Mouse (Mus musculus) CH12.LX (cell line): ENCODE data around the gene Msi2. TPM values are rescaled to one million over a fixed set of nuclear protein-coding genes. Genes with fewer than 3 reads are reported as not detected.

Experiments
- DNase-seq: peaks from one replicate; pipeline ENCODE4 v3.0.0-alpha.2; 2013; ENCODE audit errors: extremely low read depth
- H3K27ac ChIP-seq: 2 replicates; pipeline ENCODE4 v1.5.1; 2012; ENCODE audit warnings: low read depth, mild to moderate bottlenecking, control low read depth, moderate library complexity; ENCODE audit not compliant: insufficient read depth
- H3K27me3 ChIP-seq: replicated peaks from 2 replicates; pipeline ENCODE3; 2012; ENCODE audit warnings: inconsistent platforms
- H3K36me3 ChIP-seq, 2 experiments: replicated peaks in 1 of 2; 2 replicates each; pipeline versions ENCODE3 to v1.6.1; 2012; ENCODE audit warnings: inconsistent platforms in 1 of 2, low read length in 1 of 2, mild to moderate bottlenecking in 1 of 2, mixed read lengths in 1 of 2, moderate library complexity in 1 of 2; ENCODE audit not compliant: control insufficient read depth in 1 of 2, insufficient read depth in 1 of 2
- H3K4me1 ChIP-seq, 2 experiments: 2 replicates each; pipeline ENCODE4 v1.6.1; 2012; ENCODE audit warnings: inconsistent platforms in 1 of 2, moderate library complexity in 1 of 2; ENCODE audit not compliant: insufficient read depth in 2 of 2, control insufficient read depth in 1 of 2
- H3K4me2 ChIP-seq: 2 replicates; pipeline ENCODE4 v1.6.1; 2012; ENCODE audit warnings: low read depth, mild to moderate bottlenecking, control low read depth; ENCODE audit not compliant: poor library complexity, insufficient read depth, severe bottlenecking
- H3K4me3 ChIP-seq, 3 experiments: fragments of 150-350 bp in 1 of 3; sonication (generic) in 1 of 3; replicated peaks in 1 of 3; 2 replicates each; pipeline versions ENCODE3 to v1.5.1; 2011 to 2012; ENCODE audit warnings: low read depth in 2 of 3, low read length in 2 of 3, mild to moderate bottlenecking in 2 of 3, moderate library complexity in 2 of 3, control low read depth in 1 of 3, improper control_type of control experiment in 1 of 3, inconsistent platforms in 1 of 3, mixed read lengths in 1 of 3; ENCODE audit not compliant: poor library complexity in 1 of 3
- H3K79me2 ChIP-seq: replicated peaks from 2 replicates; pipeline ENCODE4 v1.6.1; 2012; ENCODE audit warnings: mild to moderate bottlenecking, moderate library complexity; ENCODE audit not compliant: control insufficient read depth, poor library complexity, insufficient read depth, severe bottlenecking; ENCODE audit errors: extremely low read depth
- H3K9ac ChIP-seq: 2 replicates; pipeline ENCODE4 v1.6.1; 2012; ENCODE audit warnings: low read depth, mild to moderate bottlenecking, control low read depth, moderate library complexity; ENCODE audit not compliant: insufficient read depth
- H3K9me3 ChIP-seq: replicated peaks from 2 replicates; pipeline ENCODE3; 2012; ENCODE audit warnings: low read length, inconsistent platforms, mixed read lengths
- BHLHE40 ChIP-seq: IDR thresholded peaks from 2 replicates; pipeline ENCODE4 v1.6.1; 2011; ENCODE audit warnings: mild to moderate bottlenecking, low read depth, low read length, improper control_type of control experiment
- CHD1 ChIP-seq: IDR thresholded peaks from 2 replicates; pipeline ENCODE4 v1.6.1; 2012; ENCODE audit warnings: low read depth, low read length, improper control_type of control experiment, inconsistent platforms
- CHD2 ChIP-seq: IDR thresholded peaks from 2 replicates; pipeline ENCODE4 v1.6.1; 2011; ENCODE audit warnings: low read length, improper control_type of control experiment
- CTCF ChIP-seq, 2 experiments: IDR thresholded peaks in 1 of 2; conservative IDR thresholded peaks in 1 of 2; 2 replicates each; pipeline ENCODE4 v1.5.1; 2011 to 2012; ENCODE audit warnings: low read depth in 2 of 2, low read length in 2 of 2, improper control_type of control experiment in 1 of 2, inconsistent platforms in 1 of 2, mild to moderate bottlenecking in 1 of 2, moderate library complexity in 1 of 2
- E2F4 ChIP-seq: IDR thresholded peaks from 2 replicates; pipeline ENCODE4 v1.6.1; 2011; ENCODE audit warnings: low read depth, low read length, improper control_type of control experiment; ENCODE audit not compliant: insufficient replicate concordance
- ELF1 ChIP-seq: IDR thresholded peaks from 2 replicates; pipeline ENCODE4 v1.6.1; 2014; ENCODE audit warnings: low read depth, mild to moderate bottlenecking, inconsistent platforms, low read length, improper control_type of control experiment
- EP300 ChIP-seq: IDR thresholded peaks from 2 replicates; pipeline ENCODE4 v1.6.1; 2011; ENCODE audit warnings: low read length, improper control_type of control experiment
- ETS1 ChIP-seq: conservative IDR thresholded peaks from 2 replicates; pipeline ENCODE4 v1.6.1; 2012; ENCODE audit warnings: low read depth, mild to moderate bottlenecking, inconsistent platforms, low read length, improper control_type of control experiment, moderate library complexity
- GABPA ChIP-seq: IDR thresholded peaks from 2 replicates; pipeline ENCODE4 v1.6.1; 2012; ENCODE audit warnings: low read depth, low read length, improper control_type of control experiment, inconsistent platforms; ENCODE audit not compliant: insufficient replicate concordance
- HCFC1 ChIP-seq: IDR thresholded peaks from 2 replicates; pipeline ENCODE4 v1.6.1; 2012; ENCODE audit warnings: low read depth, mild to moderate bottlenecking, inconsistent platforms, low read length, improper control_type of control experiment
- IRF4 ChIP-seq: IDR thresholded peaks from 2 replicates; pipeline ENCODE4 v1.6.1; 2014; ENCODE audit warnings: low read depth, mild to moderate bottlenecking, inconsistent platforms, low read length, improper control_type of control experiment
- JUN ChIP-seq: IDR thresholded peaks from 2 replicates; pipeline ENCODE4 v1.6.1; 2011; ENCODE audit warnings: low read depth, mild to moderate bottlenecking, low read length, improper control_type of control experiment, moderate library complexity; ENCODE audit not compliant: insufficient read depth
- JUND ChIP-seq: conservative IDR thresholded peaks from 2 replicates; pipeline ENCODE4 v1.6.1; 2011; ENCODE audit warnings: low read depth, low read length, improper control_type of control experiment
- KAT2A ChIP-seq: IDR thresholded peaks from 2 replicates; pipeline ENCODE4 v1.6.1; 2012; ENCODE audit warnings: low read length, improper control_type of control experiment, inconsistent platforms; ENCODE audit not compliant: insufficient replicate concordance
- MAFK ChIP-seq: IDR thresholded peaks from 2 replicates; pipeline ENCODE4 v1.6.1; 2011; ENCODE audit warnings: low read length, improper control_type of control experiment; ENCODE audit not compliant: insufficient replicate concordance
- MAX ChIP-seq: IDR thresholded peaks from 2 replicates; pipeline ENCODE4 v1.6.1; 2011; ENCODE audit warnings: low read length, improper control_type of control experiment
- MAZ ChIP-seq: IDR thresholded peaks from 2 replicates; pipeline ENCODE4 v1.6.1; 2012; ENCODE audit warnings: low read depth, mild to moderate bottlenecking, inconsistent platforms, low read length, improper control_type of control experiment, moderate library complexity
- MEF2A ChIP-seq: IDR thresholded peaks from 2 replicates; pipeline ENCODE4 v1.6.1; 2014; ENCODE audit warnings: low read depth, mild to moderate bottlenecking, inconsistent platforms, low read length, improper control_type of control experiment, borderline replicate concordance
- MXI1 ChIP-seq: IDR thresholded peaks from 2 replicates; pipeline ENCODE4 v1.6.1; 2011; ENCODE audit warnings: mild to moderate bottlenecking, low read depth, low read length, improper control_type of control experiment
- MYC ChIP-seq: IDR thresholded peaks from 2 replicates; pipeline ENCODE4 v1.6.1; 2011; ENCODE audit warnings: low read depth, mild to moderate bottlenecking, improper control_type of control experiment, low read length
- NELFE ChIP-seq: IDR thresholded peaks from 2 replicates; pipeline ENCODE4 v1.6.1; 2011; ENCODE audit warnings: low read depth, low read length, improper control_type of control experiment
- NRF1 ChIP-seq: IDR thresholded peaks from 2 replicates; pipeline ENCODE4 v1.6.1; 2014; ENCODE audit warnings: low read depth, mild to moderate bottlenecking, inconsistent platforms, low read length, improper control_type of control experiment, moderate library complexity
- PAX5 ChIP-seq: IDR thresholded peaks from 2 replicates; pipeline ENCODE4 v1.6.1; 2012; ENCODE audit warnings: low read length, inconsistent platforms, mixed read lengths
- POLR2A ChIP-seq: IDR thresholded peaks from 2 replicates; pipeline ENCODE4 v1.6.1; 2011; ENCODE audit warnings: low read depth, mild to moderate bottlenecking, improper control_type of control experiment, low read length
- POLR2AphosphoS2 ChIP-seq: IDR thresholded peaks from 2 replicates; pipeline ENCODE4 v1.6.1; 2011; ENCODE audit warnings: low read depth, low read length, improper control_type of control experiment
- RAD21 ChIP-seq: IDR thresholded peaks from 2 replicates; pipeline ENCODE4 v1.6.1; 2011; ENCODE audit warnings: low read depth, mild to moderate bottlenecking, low read length, improper control_type of control experiment, moderate library complexity
- RCOR1 ChIP-seq: conservative IDR thresholded peaks from 2 replicates; pipeline ENCODE4 v1.6.1; 2012; ENCODE audit warnings: low read depth, mild to moderate bottlenecking, inconsistent platforms, low read length, improper control_type of control experiment
- SIN3A ChIP-seq: IDR thresholded peaks from 2 replicates; pipeline ENCODE4 v1.6.1; 2012; ENCODE audit warnings: low read length, improper control_type of control experiment, inconsistent platforms
- SMC3 ChIP-seq: IDR thresholded peaks from 2 replicates; pipeline ENCODE4 v1.6.1; 2011; ENCODE audit warnings: low read depth, low read length, improper control_type of control experiment
- TBP ChIP-seq: conservative IDR thresholded peaks from 2 replicates; pipeline ENCODE4 v1.6.1; 2011; ENCODE audit warnings: low read depth, low read length, improper control_type of control experiment
- TCF12 ChIP-seq: IDR thresholded peaks from 2 replicates; pipeline ENCODE4 v1.6.1; 2014; ENCODE audit warnings: low read depth, mild to moderate bottlenecking, inconsistent platforms, low read length, improper control_type of control experiment
- UBTF ChIP-seq: IDR thresholded peaks from 2 replicates; pipeline ENCODE4 v1.6.1; 2012; ENCODE audit warnings: low read depth, mild to moderate bottlenecking, inconsistent platforms, low read length, improper control_type of control experiment, moderate library complexity
- USF1 ChIP-seq: IDR thresholded peaks from 2 replicates; pipeline ENCODE4 v1.6.1; 2014; ENCODE audit warnings: low read depth, mild to moderate bottlenecking, inconsistent platforms, low read length, improper control_type of control experiment
- USF2 ChIP-seq: conservative IDR thresholded peaks from 2 replicates; pipeline ENCODE4 v1.6.1; 2011; ENCODE audit warnings: low read depth, low read length, improper control_type of control experiment
- ZC3H11A ChIP-seq: IDR thresholded peaks from 2 replicates; pipeline ENCODE4 v1.6.1; 2012; ENCODE audit warnings: low read depth, mild to moderate bottlenecking, inconsistent platforms, low read length, improper control_type of control experiment
- ZKSCAN1 ChIP-seq: IDR thresholded peaks from 2 replicates; pipeline ENCODE4 v1.6.1; 2012; ENCODE audit warnings: low read depth, inconsistent platforms, low read length, improper control_type of control experiment, borderline replicate concordance
- ZMIZ1 ChIP-seq: IDR thresholded peaks from 2 replicates; pipeline ENCODE4 v1.6.1; 2012; ENCODE audit warnings: low read depth, mild to moderate bottlenecking, inconsistent platforms, low read length, improper control_type of control experiment
- ZNF384 ChIP-seq: IDR thresholded peaks from 2 replicates; pipeline ENCODE4 v1.6.1; 2012; ENCODE audit warnings: low read depth, low read length, improper control_type of control experiment, inconsistent platforms
- dilution Hi-C: fragments of 300-500 bp; cut with MboI; formaldehyde crosslinking; loops from 2 replicates; pipeline ENCODE4 v1.14.3; 2020; ENCODE audit warnings: low sequenced_read_pairs; ENCODE audit not compliant: extremely low pct_unique_long_range_greater_than_20kb, extremely low pct_ligation_motif_present
- in situ Hi-C: fragments of 300-500 bp; cut with MboI; formaldehyde crosslinking; loops from 3 replicates; pipeline ENCODE4 v1.14.3; 2019; ENCODE audit warnings: low sequenced_read_pairs, low pct_ligation_motif_present, low pct_unique_long_range_greater_than_20kb, mixed read lengths
- polyA plus RNA-seq: library from polyadenylated mRNA; unstranded; fragments of >175 nt; gene quantifications from 2 replicates; pipeline ENCODE4 v1.2.1, GENCODE M21; 2012; ENCODE audit warnings: low read depth; ENCODE audit not compliant: insufficient read length
- total RNA-seq, 2 experiments: library from RNA; depleted of rRNA; stranded (reverse); fragments of 300-350 nt in 1 of 2; fragments of >200 nt in 1 of 2; gene quantifications; 2 replicates each; pipeline ENCODE4 v1.2.3; 2012 to 2014

Msi2 gene
- total and polyA plus RNA-seq, 3 experiments: 40.3 to 73.1 (median 52.6) TPM

- dilution Hi-C loops (no loop called here), in situ Hi-C loops (no loop called here)
- no peak overlapping the region for H3K27ac ChIP-seq
- no peak overlapping the region for H3K4me2 ChIP-seq
- no peaks in the 10 kb centered on the region for H3K9me3 ChIP-seq
- peaks cover 22 to 83% of the 10 kb centered on the region in 2 experiments for H3K36me3 ChIP-seq
- DNase-seq: no peak
- no peaks in the 10 kb centered on the region for H3K27me3 ChIP-seq
- no peak overlapping the region for H3K9ac ChIP-seq
- H3K4me3 ChIP-seq: no peak overlapping the region
- peaks cover 3 to 28% of the 10 kb centered on the region in 2 experiments; a peak in 3 of 4 replicates for H3K4me1 ChIP-seq
- H3K79me2 ChIP-seq: peaks cover 4% of the 10 kb centered on the region; the same call in 1 of the 2 replicates
- TF ChIP-seq ETS1 (peak; percentile 53; the same call in 1 of the 2 replicates), E2F4 (no peak), MAZ (peak; percentile 77), MAFK (no peak), CHD2 (peak; percentile 70), USF2 (no peak), CHD1 (peak; percentile 39; the same call in 1 of the 2 replicates), POLR2AphosphoS2 (no peak), SMC3 (no peak), RCOR1 (no peak), IRF4 (peak; percentile 59), POLR2A (no peak), JUND (no peak), MYC (no peak), UBTF (no peak), GABPA (no peak), MEF2A (no peak), TCF12 (peak; percentile 26; the same call in 1 of the 2 replicates), ZNF384 (no peak), PAX5 (no peak), ZKSCAN1 (no peak), TBP (no peak), RAD21 (no peak), USF1 (no peak), BHLHE40 (no peak), HCFC1 (no peak), CTCF (conservative IDR thresholded peaks at IDR 0.05 in 1 of 2, IDR thresholded peaks at IDR 0.05 in 1 of 2; ENCODE audit: low read depth in 2 of 2, low read length in 2 of 2) (no peak), MXI1 (no peak), NELFE (no peak), ZC3H11A (no peak), SIN3A (no peak), ZMIZ1 (no peak), MAX (no peak), JUN (no peak), KAT2A (no peak), EP300 (peak; percentile 53; the same call in 1 of the 2 replicates), NRF1 (no peak), ELF1 (no peak)
Measured at GRCm38 (mm10) chr11:88566613-88567606, 151.4 kb downstream of the Msi2 start.
